Mouse (Mus musculus) bone marrow, adult 2 months (tissue): ENCODE measurements around the gene Pdxp.

Source experiments
- CTCF ChIP-seq: fragments of 200-500 bp; IDR thresholded peaks from 2 replicates; pipeline ENCODE4 v1.5.1; 2011; ENCODE audit warnings: low read length, control low read depth; ENCODE audit not compliant: control insufficient read depth, insufficient read depth
- POLR2A ChIP-seq: fragments of 200-500 bp; IDR thresholded peaks from 2 replicates; pipeline ENCODE4 v1.6.1; 2011; ENCODE audit warnings: low read depth, mild to moderate bottlenecking, control low read depth, low read length, borderline replicate concordance; ENCODE audit not compliant: control insufficient read depth

GRCm38 (mm10) chr15:78900585-78901421, 12.9 kb upstream of the Pdxp start:
- no peak for TF ChIP-seq CTCF
- TF ChIP-seq POLR2A = no peak
